Mouse (Mus musculus): ENCODE data around the gene Kif12.

Gene Kif12

GRCm38 (mm10) chr4:63158961-63159592 is 12.9 kb downstream of the Kif12 start:
- peak; percentile 99 for ATAC-seq (ENCODE audit: low TSS enrichment)

GRCm38 (mm10) chr4:63158192-63158591 is 13.7 kb downstream of the Kif12 start:
- ATAC-seq (ENCODE audit: low TSS enrichment): no peak

- ATAC-seq (ENCODE audit: low TSS enrichment): no peak
These were observed 15.0 kb downstream of the Kif12 start for GRCm38 (mm10) chr4:63156726-63157634.

GRCm38 (mm10) chr4:63155596-63155995 is 16.3 kb downstream of the Kif12 start:
- ATAC-seq (ENCODE audit: low TSS enrichment): no peak

- no peak for ATAC-seq (ENCODE audit: low TSS enrichment)
These were observed 17.2 kb downstream of the Kif12 start, which contains the start of gene Ambp for GRCm38 (mm10) chr4:63154699-63155098. Ambp (minus strand) TSS chr4:63154799.

- ATAC-seq (ENCODE audit: low TSS enrichment): no peak
These were observed 17.9 kb downstream of the Kif12 start for GRCm38 (mm10) chr4:63154028-63154427.

- ATAC-seq (ENCODE audit: low TSS enrichment): no peak
These were observed 20.8 kb downstream of the Kif12 start for GRCm38 (mm10) chr4:63151127-63151526.

GRCm38 (mm10) chr4:63147268-63147667 is 24.7 kb downstream of the Kif12 start:
- ATAC-seq (ENCODE audit: low TSS enrichment): no peak

- ATAC-seq (ENCODE audit: low TSS enrichment): no peak
These were observed 41.9 kb downstream of the Kif12 start for GRCm38 (mm10) chr4:63129891-63130624.

- peak; percentile 82 for ATAC-seq (ENCODE audit: low TSS enrichment)
These were observed 47.0 kb downstream of the Kif12 start for GRCm38 (mm10) chr4:63124861-63125466.

- peak; percentile 95 for ATAC-seq (ENCODE audit: low TSS enrichment)
These were observed 53.1 kb downstream of the Kif12 start for GRCm38 (mm10) chr4:63118639-63119437.
